Mouse (Mus musculus): ENCODE data around the gene Zfp182. TPM values are rescaled to one million over a fixed set of nuclear protein-coding genes. Genes with fewer than 3 reads are reported as not detected.

Zfp182 gene
- polyA plus RNA-seq, 1 experiment from 2014 or later: 5.2 TPM

Other genes starting within 250 kb of the Zfp182 start
- 23.1 and 28.7 TPM in 2 replicates for gene Timp1, start 192.2 kb downstream of the Zfp182 start, polyA plus RNA-seq (2014; fragmentation: Nextera tagmentation; extraction: Ambion mirVana)
- 0.10 and 0.12 TPM in 2 replicates for gene Syn1, start 141.3 kb downstream of the Zfp182 start, polyA plus RNA-seq (2014; fragmentation: Nextera tagmentation; extraction: Ambion mirVana)
- gene Cfp, start 130.8 kb downstream of the Zfp182 start, polyA plus RNA-seq (2014; fragmentation: Nextera tagmentation; extraction: Ambion mirVana): 4.6 and 6.3 TPM in 2 replicates
- 9.2 and 11.5 TPM in 2 replicates for gene Elk1, start 111.7 kb downstream of the Zfp182 start, polyA plus RNA-seq (2014; fragmentation: Nextera tagmentation; extraction: Ambion mirVana)
- gene Uxt, start 100.3 kb downstream of the Zfp182 start, polyA plus RNA-seq (2014; fragmentation: Nextera tagmentation; extraction: Ambion mirVana): 52.9 and 66.9 TPM in 2 replicates
- gene Spaca5, start 6.1 kb upstream of the Zfp182 start, polyA plus RNA-seq (2014; fragmentation: Nextera tagmentation; extraction: Ambion mirVana): not detected in 2 replicates
- 0.79 and 1.5 TPM in 2 replicates for gene Zfp300, start 27.2 kb upstream of the Zfp182 start, polyA plus RNA-seq (2014; fragmentation: Nextera tagmentation; extraction: Ambion mirVana)
- gene Ssxa1, start 53.5 kb upstream of the Zfp182 start, polyA plus RNA-seq (2014; fragmentation: Nextera tagmentation; extraction: Ambion mirVana): not detected in 2 replicates
- not detected in 2 replicates for gene Gm21876, start 113.3 kb upstream of the Zfp182 start, polyA plus RNA-seq (2014; fragmentation: Nextera tagmentation; extraction: Ambion mirVana)

All from kidney, embryonic 14.5 days (tissue).